Mouse (Mus musculus) frontal cortex, postnatal 36 days (tissue): ENCODE data around the gene Plekha6.

Source experiments
- DNase-seq, 2 experiments: peaks; one replicate each; pipeline ENCODE4 v3.0.0; 2022; ENCODE audit warnings: low spot score in 2 of 2

The Plekha6 gene

DNA sequence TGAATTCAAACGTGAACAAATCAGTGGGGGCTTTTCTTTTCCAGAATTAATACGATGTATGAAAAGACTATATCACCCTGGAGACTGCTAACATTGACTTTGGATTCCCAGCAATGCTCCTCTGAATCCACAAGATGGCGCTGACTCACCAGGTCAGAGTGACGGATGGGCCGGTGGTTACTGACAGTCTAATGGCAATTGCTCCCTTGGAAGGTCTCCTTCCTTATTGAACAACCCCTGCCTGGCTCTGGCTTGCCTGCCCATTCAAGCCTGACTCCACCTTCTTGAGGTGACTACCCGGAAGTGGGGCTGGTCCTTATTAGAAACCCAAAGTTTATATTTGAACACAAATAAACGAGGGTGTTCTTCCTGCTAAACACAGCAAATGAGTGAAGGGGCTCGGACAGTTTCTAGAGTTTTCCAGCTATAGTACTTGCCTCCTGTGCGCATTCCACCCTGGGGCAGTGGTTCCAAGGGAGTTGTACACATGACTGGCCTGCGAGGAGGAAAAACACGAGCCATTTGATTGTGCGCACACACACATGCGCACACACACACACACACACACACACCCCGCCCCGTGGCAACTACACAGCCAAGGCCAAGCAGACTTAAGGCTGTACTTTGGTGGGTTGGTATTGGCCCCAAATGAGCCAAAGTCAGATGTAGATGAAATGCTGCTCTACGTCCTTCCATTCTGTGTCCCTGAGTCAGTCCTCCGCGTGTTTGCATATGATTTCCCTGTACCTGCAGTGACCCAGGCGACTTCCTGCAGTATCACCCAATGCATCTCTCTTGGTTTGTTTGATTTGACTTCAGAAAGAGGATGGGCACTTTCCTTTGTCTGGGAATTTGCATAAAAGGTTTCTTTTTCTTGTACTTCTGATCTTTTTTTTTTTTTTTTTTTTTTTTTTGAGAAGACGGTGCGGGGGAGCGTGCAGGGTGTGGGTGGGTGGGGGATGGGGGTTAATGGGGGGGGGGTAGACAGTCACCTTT lies 17.7 kb upstream of the Plekha6 start:
- DNase-seq = peak in 1 of 2 experiments; percentile 61

DNA sequence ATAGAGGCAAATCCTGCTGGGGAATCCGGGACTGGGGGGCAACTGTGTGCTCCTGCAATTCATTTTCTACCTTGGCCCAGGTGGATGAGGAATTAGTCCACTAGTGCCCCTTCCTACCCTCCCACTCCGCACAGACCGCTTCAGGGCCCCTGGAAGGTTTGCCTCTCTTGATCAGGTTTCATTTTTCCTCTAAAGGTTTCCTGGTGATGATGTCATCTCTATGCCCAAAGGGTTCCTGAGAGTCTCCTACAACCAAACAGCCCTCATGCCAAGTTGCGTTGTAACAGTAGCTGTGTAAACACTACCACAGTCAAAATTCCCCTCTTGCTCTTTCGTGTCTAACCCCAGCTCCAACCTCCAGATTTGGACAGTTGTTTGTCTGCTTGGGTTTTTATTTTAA lies 16.7 kb upstream of the Plekha6 start:
- no peak for DNase-seq

DNA sequence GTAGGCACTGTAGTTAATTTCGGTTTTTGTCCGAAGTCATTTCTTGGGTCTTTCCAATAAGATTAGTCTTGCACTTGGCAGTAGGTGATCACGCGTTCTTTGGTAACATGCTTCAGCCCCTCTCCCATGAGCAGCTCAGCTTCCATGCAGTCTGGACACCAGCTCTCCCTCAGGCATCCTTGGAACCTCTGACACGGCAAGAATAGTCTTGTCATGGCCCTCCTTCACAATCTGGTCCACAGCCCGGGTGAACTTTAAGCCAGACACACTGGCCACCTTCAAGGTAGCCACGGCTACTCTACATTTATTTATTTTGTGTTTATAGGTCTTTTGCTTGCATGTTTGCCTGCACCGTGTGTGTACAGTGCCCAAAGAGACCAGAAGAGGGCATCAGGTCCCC lies 15.9 kb upstream of the Plekha6 start:
- DNase-seq = no peak

DNA sequence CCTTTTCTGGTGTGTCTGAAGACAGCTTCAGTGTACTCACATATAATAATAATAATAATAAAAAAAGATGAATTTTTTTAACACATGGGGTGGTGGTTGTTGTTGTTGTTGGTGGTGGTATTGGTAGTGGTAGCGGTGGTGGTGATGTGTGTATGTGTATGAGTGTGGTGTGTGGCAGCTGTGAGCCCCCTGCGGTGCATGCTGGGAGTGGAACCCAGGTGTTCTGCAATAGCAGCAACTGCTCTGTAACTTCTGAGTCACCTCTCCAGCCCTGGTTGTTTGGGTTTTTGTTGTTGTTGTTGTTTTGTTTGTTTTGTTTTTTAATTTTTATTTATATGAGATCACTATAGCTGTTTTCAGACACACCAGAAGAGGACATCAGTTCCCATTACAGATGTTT lies 13.5 kb upstream of the Plekha6 start:
- DNase-seq = no peak

DNA sequence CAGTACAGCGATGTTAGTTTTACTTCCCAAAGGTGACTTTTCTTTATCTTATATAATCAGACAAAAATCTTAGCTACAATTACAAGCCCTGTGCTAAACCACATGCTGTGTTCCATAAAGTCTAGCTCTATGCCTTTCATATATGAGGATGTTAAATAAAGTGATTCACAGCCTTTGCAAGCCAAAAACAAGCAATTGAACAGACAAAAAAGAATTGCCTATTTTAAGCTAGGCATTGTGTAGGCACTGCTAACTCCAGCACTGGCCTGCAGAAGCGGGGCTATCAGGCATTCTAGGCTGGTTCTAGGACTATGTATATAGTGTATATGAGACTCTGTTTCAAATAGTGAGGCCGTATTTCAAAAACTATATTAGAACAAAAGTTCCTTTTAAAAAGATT lies 11.8 kb upstream of the Plekha6 start:
- no peak for DNase-seq

DNA sequence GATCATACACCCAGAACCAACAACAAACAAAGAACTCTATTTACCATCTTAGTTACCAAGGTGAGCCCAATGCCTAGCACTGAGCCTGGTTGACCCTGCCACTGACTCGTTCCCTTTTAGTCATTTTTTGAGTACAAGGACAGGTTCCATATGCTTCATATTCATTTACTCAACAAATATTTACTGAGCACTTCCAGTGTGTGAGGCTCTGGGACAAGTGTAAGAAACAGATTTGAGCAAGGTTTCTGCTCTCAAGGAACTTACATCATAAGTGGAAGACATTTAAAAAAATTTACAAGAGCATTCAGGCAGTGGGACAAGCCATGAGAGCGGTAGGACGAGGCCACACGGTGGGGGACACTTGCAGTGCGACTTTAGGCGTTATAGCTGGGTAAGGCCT lies 8.7 kb upstream of the Plekha6 start:
- no peak for DNase-seq

GRCm38 (mm10) chr1:133159128-133159564 lies 4.9 kb upstream of the Plekha6 start:
- peak; percentile 69 to 78 for DNase-seq

GRCm38 (mm10) chr1:133161559-133161958 lies 2.5 kb upstream of the Plekha6 start:
- DNase-seq = no peak

DNA sequence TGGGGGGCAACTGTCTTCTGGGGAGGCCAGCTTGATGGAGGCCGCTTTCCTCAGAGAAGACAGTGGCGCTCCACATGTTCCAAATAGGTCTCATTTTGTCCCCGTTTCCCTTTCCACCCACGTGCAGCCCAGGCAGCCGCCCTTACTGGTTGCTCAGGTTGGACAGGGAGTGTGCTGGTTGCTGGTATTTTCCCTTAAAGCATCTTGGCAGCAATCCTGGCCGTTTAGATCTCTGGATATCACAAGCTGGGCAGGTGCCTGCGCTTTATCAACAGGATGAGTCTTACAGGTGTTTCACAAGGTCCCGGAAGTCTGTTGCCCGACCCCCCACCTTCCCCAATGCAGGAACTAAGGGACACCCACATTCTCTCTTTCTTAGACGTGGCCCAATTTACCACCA lies 2.0 kb upstream of the Plekha6 start:
- DNase-seq = no peak

DNA sequence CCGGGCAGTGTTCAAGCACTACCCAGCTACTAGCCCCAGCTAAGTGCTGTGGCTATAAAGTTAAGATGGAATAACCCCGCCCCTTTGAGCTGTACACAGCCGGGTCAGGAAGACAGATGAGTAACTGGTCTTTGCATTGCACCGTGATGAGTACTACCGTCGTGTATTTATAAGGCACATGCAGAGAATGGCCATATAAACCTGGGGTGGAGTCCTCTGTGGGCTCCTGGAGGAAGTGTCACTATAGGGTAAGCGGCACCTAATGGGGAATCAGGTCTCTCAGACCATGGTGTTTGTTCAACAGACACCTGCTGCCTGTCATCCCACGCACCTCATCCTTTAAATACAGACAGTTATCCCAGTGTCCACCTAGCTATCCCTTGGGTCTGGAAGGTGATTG lies 1.0 kb upstream of the Plekha6 start:
- no peak for DNase-seq

GRCm38 (mm10) chr1:133164591-133165011 lies 591 bp downstream of the Plekha6 start:
- no peak for DNase-seq

GRCm38 (mm10) chr1:133165111-133165510 lies 1.1 kb downstream of the Plekha6 start:
- DNase-seq = no peak

- DNase-seq = no peak
These were observed 4.5 kb downstream of the Plekha6 start for GRCm38 (mm10) chr1:133168318-133169060.

DNA sequence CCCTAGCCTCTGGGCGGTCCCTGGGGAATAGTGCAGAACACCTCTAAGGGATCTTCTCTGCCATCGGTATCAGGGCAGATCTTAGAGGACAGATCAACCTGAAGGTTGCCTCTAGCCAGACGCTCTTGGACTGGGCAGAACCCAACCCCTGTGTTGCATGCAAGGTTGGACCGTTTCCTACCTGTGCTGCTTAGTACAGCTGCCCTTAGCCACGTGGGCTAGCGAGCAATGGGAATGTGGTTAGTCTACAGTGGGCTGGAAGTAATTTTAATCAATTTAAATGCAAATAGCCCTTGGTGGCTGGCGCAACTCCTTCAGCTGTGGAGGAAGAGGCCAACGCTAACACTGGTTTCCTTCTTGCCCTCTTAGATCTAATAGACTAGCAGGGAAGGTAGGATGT lies 6.2 kb downstream of the Plekha6 start:
- DNase-seq = no peak

DNA sequence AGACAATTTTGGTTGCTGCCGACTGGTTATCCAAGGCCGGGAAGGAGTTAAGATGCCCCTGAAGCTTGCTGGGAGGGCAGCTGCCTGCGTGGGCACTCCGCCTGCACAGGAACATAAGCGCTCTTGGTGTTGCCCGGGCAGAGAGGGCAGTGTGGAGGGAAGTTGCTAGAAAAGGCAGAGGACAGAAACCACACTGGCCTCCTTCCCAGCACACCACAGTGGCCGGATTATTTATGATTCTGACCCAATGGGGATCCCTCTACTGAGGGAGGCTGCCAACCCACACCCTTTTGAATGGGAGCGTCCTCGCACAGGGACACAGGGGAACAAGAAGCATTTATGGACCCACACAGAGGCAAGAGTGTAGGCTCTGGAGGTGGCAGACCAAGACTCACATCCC lies 7.3 kb downstream of the Plekha6 start:
- peak in 1 of 2 experiments; percentile 22 for DNase-seq

GRCm38 (mm10) chr1:133175150-133175549 lies 11.1 kb downstream of the Plekha6 start:
- DNase-seq = no peak

DNA sequence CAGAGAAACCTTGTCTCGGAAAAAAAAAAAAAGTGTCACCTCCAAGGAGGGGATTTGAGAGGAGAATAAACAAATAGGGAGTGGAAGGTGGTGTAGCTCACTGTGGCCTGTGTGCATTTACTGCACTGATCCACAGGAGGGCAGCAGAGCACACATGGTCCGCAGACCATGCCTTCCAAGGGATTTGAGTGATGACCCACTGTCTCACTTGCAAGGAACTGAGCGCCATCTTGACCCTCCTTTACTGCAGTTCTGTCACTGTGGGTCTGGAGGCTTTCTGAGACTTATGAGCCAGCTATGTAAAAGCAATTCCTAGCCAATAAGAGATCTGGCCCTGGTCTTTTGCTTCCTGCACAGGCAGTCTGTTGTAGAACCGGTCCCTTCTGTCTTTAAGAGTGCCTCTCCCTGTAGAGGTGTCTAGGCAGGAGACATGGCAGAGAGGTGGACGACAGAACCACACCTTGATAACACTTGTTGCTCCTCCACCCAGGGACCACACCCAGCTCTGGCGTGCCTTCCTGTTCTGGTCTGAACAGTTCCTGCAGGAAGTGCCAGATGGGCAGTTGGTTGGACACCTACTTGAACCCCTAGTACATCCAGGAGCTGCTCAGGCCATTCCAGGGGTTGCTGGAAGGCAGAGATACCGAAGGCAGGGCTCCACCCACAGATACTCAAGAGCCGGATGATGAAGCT lies 13.6 kb downstream of the Plekha6 start:
- DNase-seq = peak in 1 of 2 experiments; percentile 68

- peak; percentile 71 to 78 for DNase-seq
These were observed 14.9 kb downstream of the Plekha6 start for GRCm38 (mm10) chr1:133178732-133179440.

DNA sequence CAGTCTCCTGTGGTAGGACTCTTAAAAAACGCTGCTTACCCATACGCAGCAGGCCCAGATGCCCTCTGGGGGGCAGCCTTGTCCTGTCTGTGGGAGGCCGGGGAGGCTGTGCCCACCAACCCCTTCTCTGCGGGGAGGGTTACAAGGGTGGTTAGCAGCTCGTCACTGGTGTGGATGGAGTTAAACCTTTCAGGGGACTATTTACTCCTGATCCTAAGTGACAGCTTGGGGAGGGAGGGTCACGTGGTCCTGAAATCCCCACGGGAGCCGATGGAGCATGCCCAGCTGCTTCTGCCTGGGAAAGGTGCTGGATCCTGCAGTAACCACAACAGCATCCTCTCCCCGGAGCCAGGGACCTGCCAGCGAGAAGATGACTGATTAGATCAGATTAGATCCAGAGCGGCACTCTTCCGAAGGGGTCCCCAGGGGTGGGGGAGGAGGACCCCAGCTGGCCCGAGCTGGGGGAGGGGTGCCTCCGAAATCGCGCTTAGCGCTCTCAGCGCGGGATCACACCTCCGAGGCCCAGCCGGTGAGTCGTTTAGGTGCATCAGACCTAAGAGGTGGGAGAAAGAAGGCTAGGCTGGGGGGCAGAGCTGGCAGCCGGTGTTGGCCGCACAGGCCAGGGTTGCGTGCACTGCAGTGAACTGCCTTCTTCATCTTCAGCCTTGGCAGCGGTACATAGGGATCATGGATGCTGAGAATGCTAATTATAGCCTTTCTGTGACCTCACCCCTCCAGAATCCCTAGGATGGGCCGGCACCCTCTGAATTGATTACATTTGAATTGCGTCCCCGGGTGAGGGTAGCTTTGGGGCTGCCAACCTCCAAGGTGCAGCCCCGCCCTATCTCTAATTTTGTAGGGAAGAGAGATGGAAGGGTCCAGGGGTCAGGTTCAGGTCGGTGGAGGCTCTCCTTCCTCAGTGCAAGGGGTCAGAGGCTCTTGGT lies 17.3 kb downstream of the Plekha6 start:
- peak; percentile 79 to 87 for DNase-seq

- DNase-seq = peak; percentile 70 to 75
These were observed 18.2 kb downstream of the Plekha6 start for GRCm38 (mm10) chr1:133182016-133182705.
